Mouse (Mus musculus): ENCODE results near the gene Olfr796.

Gene Olfr796

GRCm38 (mm10) chr10:129612470-129612869, at the start of gene Olfr796:
Gene Olfr796, minus strand, starts transcription at chr10:129612570.
- in situ Hi-C loops (cut with MseI, MboI): no loop called here

GRCm38 (mm10) chr10:129657394-129657793, 45.0 kb upstream of the Olfr796 start, which contains the start of gene Olfr800:
Gene Olfr800, plus strand, starts transcription at chr10:129657694.
- in situ Hi-C loops (cut with MseI, MboI): no loop called here

- in situ Hi-C loops (cut with MseI, MboI): no loop called here
Measured at GRCm38 (mm10) chr10:129651763-129652162, 39.4 kb upstream of the Olfr796 start.

GRCm38 (mm10) chr10:129637184-129637583, 24.8 kb upstream of the Olfr796 start, which contains the start of gene Olfr799:
Gene Olfr799, plus strand, starts transcription at chr10:129637484.
- in situ Hi-C loops (cut with MseI, MboI): no loop called here

GRCm38 (mm10) chr10:129627834-129628233, 15.5 kb upstream of the Olfr796 start, which contains the start of gene Olfr798:
Gene Olfr798, minus strand, starts transcription at chr10:129627934.
- in situ Hi-C loops (cut with MseI, MboI): no loop called here

GRCm38 (mm10) chr10:129623251-129623650, 10.9 kb upstream of the Olfr796 start:
- in situ Hi-C loops (cut with MseI, MboI): no loop called here

GRCm38 (mm10) chr10:129621724-129622123, 9.4 kb upstream of the Olfr796 start:
- in situ Hi-C loops (cut with MseI, MboI): no loop called here

GRCm38 (mm10) chr10:129577066-129577465, 35.3 kb downstream of the Olfr796 start:
- in situ Hi-C loops (cut with MseI, MboI): no loop called here

GRCm38 (mm10) chr10:129567355-129567754, 45.0 kb downstream of the Olfr796 start, which contains the start of gene Olfr794:
Gene Olfr794, plus strand, starts transcription at chr10:129567655.
- in situ Hi-C loops (cut with MseI, MboI): no loop called here
